Mouse (Mus musculus) right cerebral cortex, postnatal 36 days (tissue): ENCODE results near the gene Pkdrej.

ENCODE experiments used
- DNase-seq, 2 experiments: peaks; one replicate each; pipeline ENCODE4 v3.0.0; 2022; ENCODE audit warnings: low spot score in 2 of 2, mixed read lengths in 1 of 2

The Pkdrej gene

DNA sequence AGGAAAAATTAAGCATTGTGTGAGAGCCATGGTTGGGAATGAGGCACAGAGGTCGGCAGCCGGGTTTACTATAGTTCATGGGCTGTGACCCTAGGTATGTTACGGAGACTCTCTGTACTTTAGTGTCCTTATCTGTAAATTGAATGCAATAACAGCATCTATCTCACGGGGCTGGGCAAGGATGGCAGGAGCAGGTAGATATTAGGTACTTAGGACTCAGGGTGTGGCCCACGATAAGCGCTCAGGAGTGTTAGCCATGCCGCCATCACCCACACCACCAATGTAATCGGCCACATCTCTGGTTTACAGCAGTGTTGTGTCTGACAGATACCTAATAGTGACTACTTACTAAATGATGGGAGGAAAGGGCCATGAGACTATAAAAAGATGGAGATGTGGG lies 52.5 kb downstream of the Pkdrej start:
- no peak for DNase-seq

GRCm38 (mm10) chr15:85766677-85767076 lies 54.9 kb downstream of the Pkdrej start:
- no peak for DNase-seq

DNA sequence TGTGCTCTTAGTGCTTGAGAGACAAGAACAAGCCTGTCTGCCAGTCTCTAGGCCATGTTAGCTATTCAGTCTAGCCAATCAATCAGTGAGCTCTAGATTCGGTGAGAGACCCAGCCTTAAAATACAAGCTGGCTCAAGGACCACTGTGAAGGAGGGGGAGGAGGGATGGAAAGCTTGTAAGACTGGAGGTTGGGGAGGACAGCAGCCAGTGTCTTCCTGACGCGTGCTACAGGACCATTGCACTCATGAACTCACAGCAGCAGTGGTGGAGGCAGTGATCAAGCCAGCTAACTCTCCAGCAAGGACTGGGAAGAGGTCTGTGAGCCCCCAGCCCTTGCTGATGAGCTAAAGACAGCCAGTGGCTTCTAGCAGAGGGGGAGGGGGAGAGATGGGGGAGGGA lies 56.5 kb downstream of the Pkdrej start:
- DNase-seq = no peak
